Mouse (Mus musculus) megakaryocyte, embryonic 14.5 days (primary cell): ENCODE measurements at regions not wholly inside any gene's neighbourhood (a gene's known extent, or its start where the extent isn't known, plus 50 kb on each side); places are given as distances from the start of the nearest gene placed in this dataset.
A peak's percentile ranks its signal among the peaks of the same experiment; 100 is the strongest.

Experiments
- H3K27me3 ChIP-seq: replicated peaks from 2 replicates; pipeline ENCODE3; 2012; ENCODE audit warnings: inconsistent platforms
- H3K36me3 ChIP-seq: replicated peaks from 2 replicates; pipeline ENCODE3; 2012; ENCODE audit warnings: low read length, inconsistent platforms, mixed read lengths
- H3K4me1 ChIP-seq: 2 replicates; pipeline ENCODE4 v1.6.1; 2012; ENCODE audit warnings: inconsistent platforms
- H3K4me3 ChIP-seq: replicated peaks from 2 replicates; pipeline ENCODE3; 2012; ENCODE audit warnings: moderate library complexity, mild to moderate bottlenecking, inconsistent platforms
- H3K9me3 ChIP-seq: 2 replicates; pipeline ENCODE4 v1.6.1; 2012; ENCODE audit warnings: inconsistent platforms
- FLI1 ChIP-seq: IDR thresholded peaks from 2 replicates; pipeline ENCODE4 v1.6.1; 2012; ENCODE audit warnings: low read length, inconsistent platforms, mixed read lengths
- GATA1 ChIP-seq: IDR thresholded peaks from 3 replicates; pipeline ENCODE4 v1.6.1; 2012; ENCODE audit warnings: mixed read lengths, low read length, inconsistent platforms, borderline replicate concordance

GRCm38 (mm10) chr4:69197577-69197976 is 243.4 kb upstream of the Brinp1 start:
- Histone ChIP-seq H3K27me3 (no peaks in the 10 kb centered on the region), H3K4me1 (peaks cover 5% of the 10 kb centered on the region; the same call in 1 of the 2 replicates), H3K4me3 (no peak overlapping the region), H3K36me3 (no peaks in the 10 kb centered on the region), H3K9me3 (no peaks in the 10 kb centered on the region)
- no peak for TF ChIP-seq GATA1
- no peak for TF ChIP-seq FLI1

- no peak overlapping the region for H3K4me3 ChIP-seq
- no peaks in the 10 kb centered on the region for H3K27me3 ChIP-seq
- no peaks in the 10 kb centered on the region for H3K36me3 ChIP-seq
- peaks cover 5% of the 10 kb centered on the region; the same call in 1 of the 2 replicates for H3K4me1 ChIP-seq
- H3K9me3 ChIP-seq, result no peaks in the 10 kb centered on the region
- TF ChIP-seq GATA1 (no peak), FLI1 (no peak)
Observed at GRCm38 (mm10) chr4:69196094-69196493, 241.9 kb upstream of the Brinp1 start.

DNA sequence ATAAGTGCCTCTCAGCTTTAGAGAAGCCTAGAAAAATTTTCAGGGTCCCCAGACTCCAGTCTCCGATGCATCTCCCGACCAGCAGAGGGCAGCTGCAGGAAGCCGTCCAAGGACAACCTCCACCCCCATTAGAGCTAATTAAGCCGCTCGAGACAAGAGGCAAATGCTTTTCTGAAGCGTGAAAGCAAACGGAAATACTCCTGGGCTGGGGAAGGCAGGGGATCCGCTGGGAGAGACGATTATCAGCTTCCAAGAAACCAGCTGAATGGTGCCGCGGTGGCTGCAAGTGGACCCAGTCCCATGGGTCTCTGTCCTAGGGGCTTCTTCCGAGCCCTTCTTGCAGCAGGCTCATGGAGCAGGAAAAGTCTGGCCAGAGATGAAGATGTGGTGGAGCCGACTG is 241.4 kb upstream of the Brinp1 start:
- TF ChIP-seq FLI1 (no peak), GATA1 (no peak)

More for the DNA sequence above, 241.4 kb upstream of the Brinp1 start:
- Histone ChIP-seq H3K4me1 (peaks cover 5% of the 10 kb centered on the region; the same call in 1 of the 2 replicates), H3K9me3 (no peaks in the 10 kb centered on the region), H3K4me3 (peak overlapping the region; percentile 85), H3K27me3 (no peaks in the 10 kb centered on the region), H3K36me3 (no peaks in the 10 kb centered on the region)
